Mouse (Mus musculus) kidney, postnatal 0 days (tissue): Measurements from ENCODE around the gene Ager. TPM values are rescaled to one million over a fixed set of nuclear protein-coding genes. Genes with fewer than 3 reads are reported as not detected.

Experiments
- ATAC-seq: fragments of 200-750 bp; cut with Nextera tagmentation; replicated peaks from 2 replicates; pipeline ENCODE4 v1.8.0; 2017; ENCODE audit warnings: low read depth, moderate number of reproducible peaks, moderate TSS enrichment, moderate library complexity; ENCODE audit not compliant: low FRiP score
- DNase-seq: peaks from one replicate; pipeline ENCODE4 v3.0.0-alpha.2; 2016; ENCODE audit warnings: low spot score
- H3K27ac ChIP-seq: fragments of 300-500 bp; sonication (generic); 2 replicates; pipeline ENCODE4 v1.5.1; 2014; ENCODE audit warnings: mild to moderate bottlenecking
- H3K27me3 ChIP-seq: fragments of 300-500 bp; sonication (generic); 2 replicates; pipeline ENCODE4 v1.6.1; 2014; ENCODE audit warnings: low read length, mixed read lengths; ENCODE audit not compliant: insufficient read depth
- H3K36me3 ChIP-seq: fragments of 300-500 bp; sonication (generic); 2 replicates; pipeline ENCODE4 v1.6.1; 2014; ENCODE audit warnings: low read length, mixed read lengths; ENCODE audit not compliant: insufficient read depth
- H3K4me1 ChIP-seq: fragments of 300-500 bp; sonication (generic); replicated peaks from 2 replicates; pipeline ENCODE4 v1.6.1; 2014; ENCODE audit warnings: antibody characterized with exemption, low read length, mixed read lengths; ENCODE audit not compliant: insufficient read depth
- H3K4me2 ChIP-seq: fragments of 300-500 bp; sonication (generic); 2 replicates; pipeline ENCODE4 v1.6.1; 2014; ENCODE audit warnings: mild to moderate bottlenecking, low read length, moderate library complexity, mixed read lengths
- H3K4me3 ChIP-seq: fragments of 300-500 bp; sonication (generic); replicated peaks from 2 replicates; pipeline ENCODE4 v1.5.1; 2014; ENCODE audit warnings: low read depth, low read length
- H3K9ac ChIP-seq: fragments of 300-500 bp; sonication (generic); 2 replicates; pipeline ENCODE4 v1.6.1; 2014; ENCODE audit warnings: low read depth, low read length
- H3K9me3 ChIP-seq: fragments of 300-500 bp; sonication (generic); replicated peaks from 2 replicates; pipeline ENCODE4 v1.6.1; 2016; ENCODE audit warnings: low read length, inconsistent platforms, mixed read lengths
- CTCF ChIP-seq: IDR thresholded peaks from 2 replicates; pipeline ENCODE4 v1.5.1; 2016; ENCODE audit warnings: antibody characterized with exemption, low read depth, mild to moderate bottlenecking, moderate library complexity
- WGBS: fragments of 180-500 bp; shearing (Covaris S2); extraction: QIAGEN DNeasy Blood & Tissue Kit; methylation state at CpG from one replicate; pipeline ENCODE4 v1.1.7; 2014; 5-methylcytosine and 5-hydroxymethylcytosine counted together
- polyA plus RNA-seq: library from polyadenylated mRNA; unstranded; fragments of >200 nt; fragmentation: Nextera tagmentation; extraction: Ambion mirVana; gene quantifications from 2 replicates; pipeline ENCODE4 v1.2.1, GENCODE M21; 2015

The Ager gene
- polyA plus RNA-seq, 1 experiment from 2014 or later, result 7.4 TPM

DNA sequence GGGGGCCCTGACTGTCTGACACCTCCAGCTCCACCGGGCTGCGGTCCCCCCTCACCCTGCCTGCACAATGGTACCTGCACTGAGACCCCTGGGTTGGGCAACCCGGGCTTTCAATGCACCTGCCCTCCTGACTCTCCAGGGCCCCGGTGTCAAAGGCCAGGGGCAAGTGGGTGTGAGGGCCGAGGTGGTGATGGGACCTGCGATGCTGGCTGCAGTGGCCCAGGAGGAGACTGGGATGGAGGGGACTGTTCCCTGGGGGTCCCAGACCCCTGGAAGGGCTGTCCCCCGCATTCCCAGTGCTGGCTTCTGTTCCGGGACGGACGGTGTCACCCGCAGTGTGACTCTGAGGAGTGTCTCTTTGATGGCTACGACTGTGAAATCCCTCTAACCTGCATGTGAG, 15.1 kb upstream of the Ager start:
- Histone ChIP-seq H3K36me3 (no peaks in the 10 kb centered on the region), H3K27me3 (no peaks in the 10 kb centered on the region), H3K27ac (no peak overlapping the region), H3K4me1 (peaks cover 4% of the 10 kb centered on the region), H3K4me2 (no peak overlapping the region), H3K4me3 (no peak overlapping the region), H3K9ac (no peak overlapping the region), H3K9me3 (no peaks in the 10 kb centered on the region)
- DNase-seq (no peak), ATAC-seq (no peak)
- no peak for TF ChIP-seq CTCF
- WGBS, result 82% methylated on average over 12 of the region's 12 CpGs

DNA sequence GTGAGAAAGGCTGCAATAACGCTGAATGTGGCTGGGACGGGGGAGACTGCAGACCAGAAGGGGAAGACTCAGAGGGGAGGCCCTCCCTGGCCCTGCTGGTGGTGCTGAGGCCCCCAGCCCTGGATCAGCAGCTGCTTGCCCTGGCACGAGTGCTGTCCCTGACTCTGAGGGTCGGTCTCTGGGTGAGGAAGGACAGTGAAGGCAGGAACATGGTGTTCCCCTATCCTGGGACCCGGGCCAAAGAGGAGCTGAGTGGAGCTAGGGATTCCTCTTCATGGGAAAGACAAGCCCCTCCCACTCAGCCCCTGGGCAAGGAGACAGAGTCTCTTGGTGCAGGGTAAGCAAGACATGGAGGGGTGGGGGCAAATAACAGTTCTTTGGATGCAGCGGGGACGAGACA, 14.3 kb upstream of the Ager start:
- Histone ChIP-seq H3K27me3 (no peaks in the 10 kb centered on the region), H3K9ac (no peak overlapping the region), H3K27ac (no peak overlapping the region), H3K9me3 (no peaks in the 10 kb centered on the region), H3K36me3 (no peaks in the 10 kb centered on the region), H3K4me3 (no peak overlapping the region), H3K4me2 (no peak overlapping the region), H3K4me1 (peaks cover 9% of the 10 kb centered on the region)
- 60% methylated on average over 7 of the region's 7 CpGs for WGBS
- DNase-seq, result no peak
- TF ChIP-seq CTCF, result no peak
- ATAC-seq, result no peak

DNA sequence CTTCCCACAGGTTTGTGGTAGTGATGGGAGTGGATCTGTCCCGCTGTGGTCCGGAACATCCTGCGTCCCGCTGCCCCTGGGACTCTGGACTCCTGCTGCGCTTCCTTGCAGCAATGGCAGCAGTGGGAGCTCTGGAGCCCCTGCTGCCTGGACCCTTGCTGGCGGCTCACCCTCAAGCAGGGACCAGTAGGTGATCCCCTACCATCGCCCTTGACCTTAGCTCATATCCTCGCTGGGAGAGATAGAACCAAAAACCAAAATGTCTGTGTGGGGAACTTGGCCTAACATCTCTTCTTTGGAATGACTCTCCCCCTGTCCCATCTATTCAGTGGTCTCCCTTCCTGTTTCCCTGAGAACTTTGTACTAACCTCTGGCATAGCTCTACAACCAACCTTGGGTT, 13.8 kb upstream of the Ager start:
- no peaks in the 10 kb centered on the region for H3K9me3 ChIP-seq

DNA sequence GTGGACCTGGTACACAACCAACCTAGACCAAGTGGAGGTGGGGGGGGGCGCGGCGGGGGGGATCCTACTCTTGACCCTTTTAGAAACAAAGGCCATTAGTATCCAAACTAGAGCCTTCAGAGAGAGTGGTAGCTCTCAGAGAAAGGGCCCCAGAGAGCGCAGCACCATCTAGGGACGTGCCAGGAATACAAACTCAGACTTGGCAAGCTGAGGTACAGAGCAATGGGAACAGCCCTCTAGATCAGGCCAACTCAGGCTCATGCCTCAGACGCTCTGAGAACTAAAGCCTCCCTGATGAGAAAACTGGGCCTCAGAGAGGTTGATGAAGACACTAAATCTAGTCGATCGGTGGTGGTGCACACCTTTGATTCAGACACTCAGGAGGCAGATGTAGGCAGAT, 12.5 kb upstream of the Ager start:
- ATAC-seq (no peak), DNase-seq (no peak)
- no peaks in the 10 kb centered on the region for H3K9me3 ChIP-seq
- H3K27me3 ChIP-seq, result no peaks in the 10 kb centered on the region
- no peak overlapping the region for H3K9ac ChIP-seq
- H3K4me3 ChIP-seq, result no peak overlapping the region
- no peaks in the 10 kb centered on the region for H3K36me3 ChIP-seq
- H3K4me2 ChIP-seq, result no peak overlapping the region
- TF ChIP-seq CTCF, result no peak
- 87% methylated on average over 8 of the region's 8 CpGs for WGBS
- no peak overlapping the region for H3K27ac ChIP-seq
- H3K4me1 ChIP-seq, result peaks cover 26% of the 10 kb centered on the region

More for the DNA sequence above, 13.8 kb upstream of the Ager start:
- Histone ChIP-seq H3K27ac (no peak overlapping the region), H3K4me2 (no peak overlapping the region), H3K4me1 (peaks cover 13% of the 10 kb centered on the region), H3K9ac (no peak overlapping the region), H3K27me3 (no peaks in the 10 kb centered on the region), H3K36me3 (no peaks in the 10 kb centered on the region), H3K4me3 (no peak overlapping the region)
- DNase-seq (no peak), ATAC-seq (no peak)
- 89% methylated on average over 8 of the region's 8 CpGs for WGBS
- TF ChIP-seq CTCF, result no peak

DNA sequence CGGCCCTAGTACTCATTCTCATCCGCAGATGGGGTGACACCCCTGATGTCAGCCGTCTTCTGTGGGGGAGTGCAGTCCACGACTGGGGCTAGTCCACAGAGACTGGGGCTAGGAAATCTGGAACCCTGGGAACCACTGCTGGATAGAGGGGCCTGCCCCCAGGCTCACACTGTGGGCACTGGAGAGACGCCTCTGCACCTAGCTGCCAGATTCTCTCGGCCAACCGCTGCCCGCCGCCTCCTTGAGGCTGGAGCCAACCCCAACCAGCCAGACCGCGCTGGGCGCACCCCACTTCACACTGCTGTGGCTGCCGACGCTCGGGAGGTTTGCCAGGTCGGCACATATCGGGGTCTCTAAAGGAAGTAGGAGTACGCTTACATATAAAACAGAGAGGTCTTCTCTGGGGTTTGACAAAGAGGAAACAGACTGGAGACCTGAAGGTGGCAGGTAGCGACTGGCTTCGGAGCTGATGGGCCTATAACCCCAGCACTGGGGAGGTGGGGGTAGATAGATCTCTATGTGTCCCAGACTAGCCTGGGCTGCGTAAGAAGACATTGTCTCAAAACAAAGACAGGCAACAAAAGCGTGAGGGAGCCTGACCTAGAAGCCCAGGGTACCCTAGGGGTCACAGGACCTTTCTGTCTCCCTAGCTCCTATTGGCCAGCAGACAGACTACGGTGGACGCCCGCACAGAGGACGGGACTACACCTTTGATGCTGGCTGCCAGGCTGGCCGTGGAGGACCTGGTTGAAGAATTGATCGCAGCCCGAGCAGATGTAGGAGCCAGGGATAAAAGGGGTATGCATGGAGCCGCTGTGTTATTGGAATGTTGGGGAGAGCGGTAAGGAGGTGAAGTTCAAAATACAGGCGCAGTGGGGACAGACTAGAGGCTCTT, 11.5 kb upstream of the Ager start:
- Histone ChIP-seq H3K36me3 (no peaks in the 10 kb centered on the region), H3K9me3 (no peaks in the 10 kb centered on the region), H3K4me1 (peaks cover 36% of the 10 kb centered on the region), H3K27me3 (no peaks in the 10 kb centered on the region), H3K4me3 (peak overlapping the region; percentile 74), H3K27ac (peak overlapping the region; percentile 89; the same call in 1 of the 2 replicates), H3K4me2 (peak overlapping the region; percentile 98), H3K9ac (peak overlapping the region; percentile 85; the same call in 1 of the 2 replicates)
- DNase-seq (no peak), ATAC-seq (no peak)
- no peak for TF ChIP-seq CTCF
- 24% methylated on average over 32 of the region's 32 CpGs for WGBS

DNA sequence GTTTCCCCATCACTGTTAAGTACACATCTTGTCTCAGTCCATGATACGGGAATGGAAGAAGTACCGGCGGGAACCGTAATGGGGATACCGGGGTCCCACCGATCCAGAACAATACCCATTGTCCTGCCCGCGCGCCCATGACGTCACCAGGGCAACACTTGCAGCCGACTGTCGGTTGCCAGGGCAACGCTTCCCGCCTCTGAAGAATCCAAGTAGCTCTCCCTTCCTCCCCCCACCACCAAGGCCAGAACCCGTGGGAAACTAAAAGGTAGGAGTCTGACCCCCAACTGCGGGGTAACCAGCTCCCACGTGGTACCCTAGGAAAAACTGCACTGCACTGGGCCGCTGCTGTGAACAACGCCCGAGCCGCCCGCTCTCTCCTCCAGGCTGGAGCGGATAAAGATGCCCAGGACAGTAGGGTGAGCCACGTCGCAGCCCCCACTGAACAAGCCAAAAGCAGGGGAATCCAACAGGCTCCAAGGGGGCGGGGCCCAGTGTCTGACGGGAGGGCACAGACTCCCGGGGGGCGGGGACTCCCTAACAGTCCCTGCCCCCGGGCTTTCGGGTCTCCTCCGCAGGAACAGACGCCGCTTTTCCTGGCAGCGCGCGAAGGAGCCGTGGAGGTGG, 10.8 kb upstream of the Ager start:
- no peaks in the 10 kb centered on the region for H3K9me3 ChIP-seq
- no peaks in the 10 kb centered on the region for H3K27me3 ChIP-seq
- H3K4me1 ChIP-seq, result peaks cover 43% of the 10 kb centered on the region
- no peak for TF ChIP-seq CTCF
- DNase-seq (peak; percentile 96), ATAC-seq (peak; percentile 57)
- H3K4me3 ChIP-seq, result peak overlapping the region; percentile 74
- peak overlapping the region; percentile 85 for H3K9ac ChIP-seq
- H3K36me3 ChIP-seq, result no peaks in the 10 kb centered on the region
- H3K27ac ChIP-seq, result peak overlapping the region; percentile 89
- under 1% methylated on average over 38 of the region's 38 CpGs for WGBS
- H3K4me2 ChIP-seq, result peak overlapping the region; percentile 98
